Mouse (Mus musculus) cerebellum, adult 2 months (tissue): Measurements from ENCODE around the gene Shank3. TPM values are rescaled to one million over a fixed set of nuclear protein-coding genes. Genes with fewer than 3 reads are reported as not detected.

Source experiments
- DNase-seq, 2 experiments: peaks; one replicate each; pipeline ENCODE4 v3.0.0; 2021
- H3K27ac ChIP-seq: fragments of 200-500 bp; 2 replicates; pipeline ENCODE4 v1.5.1; 2012; ENCODE audit warnings: low read length, control low read depth, inconsistent platforms; ENCODE audit not compliant: insufficient read depth
- H3K27me3 ChIP-seq: fragments of 200-500 bp; 2 replicates; pipeline ENCODE4 v1.6.1; 2012; ENCODE audit warnings: inconsistent platforms, mild to moderate bottlenecking, low read length, moderate library complexity; ENCODE audit not compliant: control insufficient read depth, insufficient read depth
- H3K4me1 ChIP-seq: fragments of 200-500 bp; 2 replicates; pipeline ENCODE4 v1.6.1; 2011; ENCODE audit warnings: low read length; ENCODE audit not compliant: control insufficient read depth, insufficient read depth
- H3K4me3 ChIP-seq: fragments of 200-500 bp; replicated peaks from 2 replicates; pipeline ENCODE3; 2011; ENCODE audit warnings: mild to moderate bottlenecking, low read depth, low read length, control low read depth; ENCODE audit not compliant: insufficient read depth
- CTCF ChIP-seq: fragments of 200-500 bp; IDR thresholded peaks from 2 replicates; pipeline ENCODE4 v1.5.1; 2011; ENCODE audit warnings: low read depth, mild to moderate bottlenecking, control low read depth, low read length, moderate library complexity, borderline replicate concordance; ENCODE audit not compliant: insufficient read depth
- POLR2A ChIP-seq: fragments of 200-500 bp; IDR thresholded peaks from 2 replicates; pipeline ENCODE4 v1.6.1; 2011; ENCODE audit warnings: low read length, control low read depth, borderline replicate concordance; ENCODE audit not compliant: insufficient read depth
- WGBS: fragments of 180-500 bp; shearing (Covaris S2); methylation state at CpG from one replicate; pipeline ENCODE4 v1.1.7; 2018; 5-methylcytosine and 5-hydroxymethylcytosine counted together
- polyA plus RNA-seq: library from polyadenylated mRNA; depleted of rRNA; stranded (reverse); fragments of >200 nt; gene quantifications from 2 replicates; pipeline ENCODE4 v1.2.3, GENCODE M21; 2012; rRNA removed

The Shank3 gene
- 84.7 and 97.2 TPM in 2 replicates for polyA plus RNA-seq

DNA sequence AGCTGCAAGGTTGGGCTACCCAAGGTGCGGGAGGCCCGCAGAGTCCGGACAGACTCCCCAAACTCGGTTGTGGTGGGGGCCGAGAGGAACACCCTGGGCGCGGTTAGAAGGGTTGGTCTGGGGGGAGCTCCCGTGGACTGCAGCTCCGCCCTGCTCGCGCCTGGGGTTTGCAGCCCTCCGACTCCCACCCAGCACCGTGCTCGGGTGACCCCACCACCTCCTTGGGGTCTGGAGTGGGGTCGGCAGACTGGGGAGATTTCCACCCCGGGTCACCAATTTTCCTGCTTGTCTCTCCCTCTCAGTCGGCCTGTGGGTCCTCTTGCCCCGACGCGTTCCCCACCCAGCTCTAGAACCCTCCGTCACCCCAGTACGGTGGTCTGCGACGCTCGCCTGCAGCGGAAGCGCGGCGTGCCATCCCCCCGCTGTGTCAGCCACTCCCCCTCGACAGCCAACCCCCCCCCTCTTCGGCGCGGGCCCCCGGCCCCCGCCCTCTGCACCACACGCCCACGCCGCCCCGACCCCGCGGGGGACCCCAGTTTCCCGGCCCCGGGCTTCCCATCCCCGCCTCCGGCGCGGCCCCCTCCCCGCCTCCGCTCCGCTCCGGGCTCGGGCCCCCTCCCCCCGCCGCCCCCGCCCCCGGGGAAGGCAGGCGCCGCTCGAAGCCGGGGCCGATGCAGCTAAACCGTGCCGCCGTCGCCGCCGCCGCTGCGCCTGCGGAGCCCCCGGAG lies at the start of gene Shank3:
TSS of gene Shank3 (plus strand) at position 663 of the 728 bp plus-strand sequence.
- TF ChIP-seq POLR2A (no peak), CTCF (no peak)
- H3K4me3 ChIP-seq, result peak within 1 kb of the TSS; percentile 75
- 2% methylated on average over 48 of the region's 72 CpGs for whole genome bisulfite sequencing
- no peaks in the 10 kb centered on the region for H3K27me3 ChIP-seq
- no peak within 1 kb of the TSS for H3K27ac ChIP-seq
- DNase-seq, result no peak
- peaks cover 7% of the 10 kb centered on the region; the same call in 1 of the 2 replicates for H3K4me1 ChIP-seq

DNA sequence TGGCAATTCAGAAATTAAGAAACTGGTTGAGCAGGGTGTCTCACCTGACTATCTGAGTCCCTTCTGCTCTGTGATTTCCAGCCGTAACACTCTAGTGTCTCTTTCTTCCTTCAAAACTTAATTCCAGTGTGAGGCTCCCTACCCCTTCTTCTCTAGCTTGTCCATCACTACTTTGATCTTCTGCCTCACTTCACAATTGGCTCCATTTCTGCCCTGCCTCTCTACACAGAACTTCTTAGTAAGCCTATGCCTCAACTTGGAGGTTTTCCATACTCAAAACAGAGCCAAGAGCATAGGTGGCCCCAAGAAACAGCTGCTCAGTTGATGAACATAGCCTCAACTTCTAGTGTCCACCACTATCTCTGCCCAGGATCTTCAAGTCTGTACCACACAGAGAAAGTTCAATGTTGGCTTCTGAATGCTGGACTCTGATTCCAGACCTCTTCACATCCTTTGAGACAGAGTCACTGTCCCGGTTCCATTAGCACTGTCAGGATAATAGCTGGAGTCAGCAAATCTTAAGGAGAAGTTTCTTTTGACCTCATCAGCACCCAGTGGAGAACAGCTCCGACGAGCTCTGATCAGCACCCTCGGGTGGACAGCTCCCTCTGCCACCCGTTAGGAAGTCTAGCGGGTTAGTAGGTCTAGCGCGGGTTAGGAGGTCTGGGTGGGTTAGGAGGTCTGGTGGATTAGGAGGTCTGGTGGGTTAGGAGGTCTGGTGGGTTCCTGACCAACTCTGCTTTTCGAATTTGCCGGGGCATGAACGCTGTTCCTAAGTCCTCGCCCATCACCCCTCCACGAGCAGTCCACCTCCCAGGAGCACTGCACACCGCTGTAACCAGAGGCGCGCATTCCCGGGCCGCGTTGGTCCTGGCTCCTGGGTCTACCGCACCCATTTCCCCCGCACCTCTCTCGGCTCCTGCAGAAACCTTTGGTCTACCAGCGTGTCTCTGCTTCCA lies 46.2 kb upstream of the Shank3 start:
- DNase-seq, result no peak
- no peaks in the 10 kb centered on the region for H3K27me3 ChIP-seq
- peaks cover 19% of the 10 kb centered on the region for H3K4me1 ChIP-seq
- H3K4me3 ChIP-seq, result peak overlapping the region; percentile 82
- WGBS, result 3% methylated on average over 24 of the region's 24 CpGs
- peak overlapping the region; percentile 72 for H3K27ac ChIP-seq
- no peak for TF ChIP-seq POLR2A
- TF ChIP-seq CTCF, result no peak

DNA sequence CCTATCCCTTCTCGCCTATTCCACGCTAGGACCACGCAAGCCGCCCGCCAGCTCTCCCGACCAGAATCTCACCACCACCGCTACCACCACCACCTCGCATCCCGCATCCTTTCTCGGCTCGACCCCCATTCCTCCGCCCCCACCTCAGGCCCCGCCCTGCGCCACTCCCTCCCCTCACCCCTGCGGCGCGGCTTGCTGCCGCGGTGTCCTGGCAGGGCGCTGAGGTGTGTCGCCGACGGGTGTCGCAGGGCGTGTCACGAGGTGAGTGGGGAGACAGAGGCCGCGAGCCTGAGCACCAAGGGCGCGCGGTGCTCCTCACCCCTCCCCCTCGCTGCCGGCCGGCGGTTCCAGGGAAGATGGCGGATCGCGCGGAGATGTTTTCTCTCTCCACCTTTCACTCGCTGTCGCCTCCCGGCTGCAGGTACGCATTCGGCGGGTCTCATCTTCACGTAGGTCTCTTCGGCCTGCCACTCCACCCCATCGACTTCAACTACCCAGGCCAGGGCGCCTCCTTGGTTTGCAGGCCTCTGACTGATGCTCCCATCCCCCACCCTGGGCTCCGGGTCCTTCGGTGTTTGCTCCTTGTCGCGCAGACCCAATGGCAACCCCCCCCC lies 45.5 kb upstream of the Shank3 start, which contains the start of gene Mapk8ip2:
TSS of gene Mapk8ip2 (plus strand) at position 49 of the 614 bp plus-strand sequence.
- Histone ChIP-seq H3K27ac (peak within 1 kb of the TSS; percentile 72), H3K27me3 (no peaks in the 10 kb centered on the region), H3K4me1 (peaks cover 24% of the 10 kb centered on the region), H3K4me3 (peak within 1 kb of the TSS; percentile 82)
- 1% methylated on average over 53 of the region's 53 CpGs for WGBS
- no peak for TF ChIP-seq CTCF
- TF ChIP-seq POLR2A, result peak; percentile 82
- peak; percentile 82 to 86 for DNase-seq

DNA sequence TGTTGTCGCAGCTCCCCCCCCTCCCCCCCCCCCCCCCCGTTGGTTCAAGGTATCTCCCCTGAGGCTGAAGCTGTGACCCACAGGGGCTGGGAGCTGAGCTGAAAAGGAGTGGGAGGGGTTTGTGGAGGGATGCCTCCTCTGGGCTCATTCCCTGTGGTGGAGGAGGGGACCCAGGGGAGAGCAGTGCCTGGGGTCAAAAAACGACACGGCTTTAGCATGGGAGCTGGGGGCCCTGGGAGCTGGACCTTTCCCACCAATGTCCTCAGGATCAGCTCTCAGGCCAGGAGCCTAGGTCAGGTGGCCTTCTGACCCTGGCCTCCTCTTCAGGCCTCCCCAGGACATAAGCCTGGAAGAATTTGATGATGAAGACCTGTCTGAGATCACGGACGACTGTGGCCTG lies 44.6 kb upstream of the Shank3 start:
- peaks cover 31% of the 10 kb centered on the region for H3K4me1 ChIP-seq
- H3K27ac ChIP-seq, result peak overlapping the region; percentile 29; the same call in 1 of the 2 replicates
- H3K4me3 ChIP-seq, result peak overlapping the region; percentile 82
- H3K27me3 ChIP-seq, result no peaks in the 10 kb centered on the region
- no peak for TF ChIP-seq POLR2A
- TF ChIP-seq CTCF, result no peak
- DNase-seq, result peak in 1 of 2 experiments; percentile 46
- 7% methylated on average over 6 of the region's 6 CpGs for WGBS

DNA sequence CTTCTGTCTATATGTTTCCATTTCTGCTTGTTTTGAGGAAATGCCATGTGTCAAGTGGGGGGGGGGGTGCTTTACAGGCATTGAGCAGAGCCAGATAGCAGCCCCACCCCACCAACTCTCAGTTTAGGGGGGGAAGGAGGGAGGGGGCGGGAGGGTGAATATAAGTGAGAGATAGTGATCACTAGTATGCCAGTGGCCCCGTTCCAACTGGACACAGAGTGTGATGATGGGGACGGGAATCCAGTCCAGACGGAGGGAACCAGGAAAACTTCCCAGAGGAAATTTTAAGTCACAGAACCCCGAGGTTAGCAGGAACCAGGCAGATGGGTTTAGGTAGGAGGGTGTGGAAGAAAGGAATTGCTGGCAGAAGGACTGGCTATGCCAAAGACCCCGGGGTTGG lies 43.8 kb upstream of the Shank3 start:
- TF ChIP-seq POLR2A (no peak), CTCF (no peak)

DNA sequence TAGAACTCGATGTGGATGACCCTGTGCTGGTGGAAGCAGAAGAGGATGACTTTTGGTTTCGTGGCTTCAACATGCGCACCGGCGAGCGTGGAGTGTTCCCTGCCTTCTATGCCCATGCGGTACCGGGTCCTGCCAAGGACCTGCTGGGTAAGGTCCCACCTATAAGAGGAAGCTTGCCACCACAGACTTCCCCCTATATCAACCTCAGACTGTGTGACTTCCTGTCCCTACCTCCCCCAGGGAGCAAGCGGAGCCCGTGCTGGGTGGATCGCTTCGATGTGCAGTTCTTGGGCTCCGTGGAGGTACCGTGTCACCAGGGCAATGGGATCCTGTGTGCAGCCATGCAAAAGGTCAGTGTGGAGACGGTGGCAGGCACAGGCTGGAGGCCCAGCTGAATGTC lies 40.5 kb upstream of the Shank3 start:
- peak in 1 of 2 experiments; percentile 38 for DNase-seq
- Histone ChIP-seq H3K4me3 (no peak overlapping the region), H3K27me3 (no peaks in the 10 kb centered on the region), H3K4me1 (peaks cover 33% of the 10 kb centered on the region), H3K27ac (no peak overlapping the region)
- 78% methylated on average over 15 of the region's 15 CpGs for WGBS
- TF ChIP-seq POLR2A (no peak), CTCF (no peak)

More for the DNA sequence above, 43.8 kb upstream of the Shank3 start:
- peak overlapping the region; percentile 82 for H3K4me3 ChIP-seq
- DNase-seq, result peak in 1 of 2 experiments; percentile 33
- H3K4me1 ChIP-seq, result peaks cover 36% of the 10 kb centered on the region
- no peaks in the 10 kb centered on the region for H3K27me3 ChIP-seq
- WGBS, result 13% methylated on average over 6 of the region's 6 CpGs
- no peak overlapping the region for H3K27ac ChIP-seq

DNA sequence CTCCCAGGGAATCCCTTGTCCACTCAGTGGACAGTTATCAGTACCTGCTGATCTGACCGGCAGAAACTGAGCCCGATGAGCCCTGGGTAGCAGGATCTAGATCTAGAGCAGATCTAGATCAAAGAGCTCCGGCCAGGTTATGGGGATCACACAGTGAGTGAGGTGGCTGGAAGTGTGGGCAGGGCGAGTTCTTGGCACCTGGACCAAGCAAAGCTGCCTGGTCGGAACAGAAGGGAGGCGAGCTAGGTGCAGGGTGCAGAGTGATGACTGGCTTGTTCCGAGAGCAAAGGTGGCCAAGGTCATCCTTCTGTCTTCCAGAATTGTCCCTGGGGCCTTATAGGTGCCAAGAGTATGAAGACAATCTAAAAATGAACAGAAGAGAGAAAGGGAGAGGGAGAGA lies 39.6 kb upstream of the Shank3 start:
- Histone ChIP-seq H3K27ac (peak overlapping the region; percentile 74), H3K4me3 (peak overlapping the region; percentile 33), H3K27me3 (no peaks in the 10 kb centered on the region), H3K4me1 (peaks cover 33% of the 10 kb centered on the region)
- peak; percentile 58 to 67 for DNase-seq
- WGBS, result 10% methylated on average over 7 of the region's 7 CpGs
- TF ChIP-seq POLR2A (no peak), CTCF (no peak)
